Mouse (Mus musculus) CD4-positive, CD25-positive, alpha-beta regulatory T cell (primary cell): Measurements from ENCODE around the gene Akirin2. TPM values are rescaled to one million over a fixed set of nuclear protein-coding genes. Genes with fewer than 3 reads are reported as not detected.

Experiments
- polyA plus RNA-seq: library from polyadenylated mRNA; unstranded; fragments of 100-300 nt; shearing (Covaris generic); gene quantifications from one replicate; pipeline ENCODE4 v1.2.1, GENCODE M21; 2017

Akirin2 gene
- polyA plus RNA-seq, result 83.1 TPM

DNA sequence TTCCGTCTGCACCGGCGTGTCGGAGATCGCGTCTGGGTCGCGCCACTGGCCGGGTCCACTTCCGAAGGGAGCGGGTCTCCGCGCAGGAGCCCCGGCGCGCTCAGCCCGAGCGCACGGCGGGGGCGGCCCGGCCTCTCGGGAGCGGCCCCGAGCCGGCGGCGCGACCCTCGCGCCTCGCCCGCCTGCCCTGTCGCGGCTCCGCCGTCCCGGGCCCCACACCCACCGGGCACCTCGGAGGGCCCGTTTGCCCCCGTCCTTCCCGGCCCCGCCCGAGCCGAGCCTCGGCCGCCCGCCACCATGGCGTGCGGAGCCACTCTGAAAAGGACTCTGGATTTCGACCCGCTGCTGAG is at the start of gene Akirin2:
Gene Akirin2, plus strand, starts transcription at position 190 of the 350 bp plus-strand sequence.

GRCm38 (mm10) chr4:34614630-34615094 is 63.9 kb downstream of the Akirin2 start, which contains the start of the genes Orc3 and Rars2:
Gene Orc3 (minus strand): TSS chr4:34614944.
Gene Rars2 (plus strand): TSS chr4:34614957.

Other genes starting within 250 kb of the Akirin2 start
- gene Orc3, start 64.0 kb downstream of the Akirin2 start, polyA plus RNA-seq, result 113 TPM
- gene Rars2, start 64.0 kb downstream of the Akirin2 start, polyA plus RNA-seq, result 55.7 TPM
- 27.4 TPM for gene Slc35a1, start 136.5 kb downstream of the Akirin2 start, polyA plus RNA-seq
- not detected for gene Cfap206, start 179.3 kb downstream of the Akirin2 start, polyA plus RNA-seq
- gene Gm136, start 205.3 kb downstream of the Akirin2 start, polyA plus RNA-seq, result not detected
- gene Smim8, start 227.5 kb downstream of the Akirin2 start, polyA plus RNA-seq, result 78.3 TPM